Mouse (Mus musculus) left cerebral cortex, adult 9 months (tissue): Measurements from ENCODE around the gene Spint1.

Source experiments
- DNase-seq, 2 experiments: peaks; one replicate each; pipeline ENCODE4 v3.0.0; 2022; ENCODE audit warnings: low spot score in 2 of 2

Gene Spint1

DNA sequence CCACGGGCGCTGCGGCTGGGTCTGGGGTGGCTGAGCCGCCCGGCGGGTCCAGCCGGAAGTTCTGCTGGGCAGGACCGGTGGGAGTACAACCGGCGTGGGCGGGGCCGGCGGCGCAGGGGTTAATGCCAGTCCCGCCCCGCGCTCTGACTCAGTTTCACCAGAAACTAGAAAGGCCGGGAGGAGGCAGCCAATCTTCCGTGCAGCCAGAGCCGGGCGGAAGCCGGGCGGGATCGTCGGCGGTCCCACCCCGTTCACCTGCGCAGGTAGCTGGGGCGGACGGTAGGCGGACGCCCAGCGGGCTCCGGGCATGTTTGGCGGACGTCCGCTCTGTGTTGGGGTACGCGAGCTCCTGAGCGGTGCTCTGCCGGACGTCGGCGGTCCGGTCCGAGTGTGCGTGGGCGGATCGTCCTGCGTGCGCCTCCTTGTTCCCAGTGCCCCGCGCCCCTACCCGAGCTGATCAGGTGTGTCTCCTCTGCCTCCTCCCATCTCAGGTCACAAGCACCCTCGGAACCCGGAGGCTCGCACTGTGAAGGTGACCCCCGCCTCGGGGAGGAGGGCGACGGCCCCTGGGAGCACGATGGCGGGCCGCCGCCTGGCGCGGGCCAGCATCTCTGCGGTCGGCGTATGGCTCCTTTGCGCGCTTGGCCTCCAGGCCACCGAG, at the start of gene Spint1:
Gene Spint1 (plus strand): TSS at position 153 of the 661 bp plus-strand sequence.
- no peak for DNase-seq

DNA sequence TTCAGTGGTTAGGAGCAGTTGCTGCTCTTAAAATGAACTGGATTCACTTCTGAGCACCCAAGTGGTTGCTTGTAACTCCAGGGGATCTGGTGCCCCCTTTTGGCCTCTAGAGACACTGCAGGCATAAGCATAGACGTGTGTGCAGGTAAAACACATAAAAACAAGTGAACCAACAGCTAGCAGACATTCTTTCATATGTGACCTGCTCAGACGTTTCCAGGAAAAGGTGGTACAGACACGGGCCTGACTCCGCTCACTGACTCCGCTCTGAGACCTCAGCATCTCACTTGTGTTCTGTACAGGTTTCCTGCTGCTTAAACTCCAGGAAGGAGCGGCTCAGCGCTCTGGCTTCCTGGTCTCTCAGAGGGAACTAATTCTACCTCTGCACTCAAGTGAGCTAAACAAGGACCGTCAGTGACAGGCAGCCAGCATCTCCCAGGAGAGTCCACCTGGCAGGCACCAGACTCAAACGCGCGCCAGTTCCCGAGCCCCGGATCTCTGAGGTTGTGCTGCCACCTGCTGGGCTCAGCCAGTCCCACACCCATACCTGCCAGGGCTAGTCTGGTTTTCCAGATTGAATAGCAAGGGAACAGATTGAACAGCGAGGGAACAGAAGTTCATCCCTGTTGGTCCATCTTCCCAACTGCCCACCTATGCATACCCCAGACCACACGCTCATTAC, 48.0 kb upstream of the Spint1 start:
- DNase-seq = peak in 1 of 2 experiments; percentile 80

DNA sequence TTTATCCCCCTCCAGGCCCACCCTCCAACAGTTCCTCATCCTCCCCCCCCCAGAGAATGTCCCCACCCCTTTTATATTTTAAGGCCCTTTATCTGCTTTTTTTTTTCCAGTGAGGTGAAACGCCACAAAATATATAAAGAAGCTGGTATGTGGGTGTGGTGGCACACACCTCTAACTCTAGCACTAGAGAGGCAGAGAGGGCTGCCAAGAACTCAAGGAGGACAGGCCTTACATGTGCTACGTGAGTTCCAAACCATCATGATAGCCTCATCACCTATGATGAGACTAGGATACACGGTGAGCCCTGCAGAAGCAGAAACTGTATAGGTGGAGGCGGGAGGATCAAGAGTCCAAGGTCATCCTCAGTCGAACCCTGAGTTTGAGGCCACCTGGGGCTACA, 46.2 kb upstream of the Spint1 start:
- DNase-seq = no peak

- DNase-seq = no peak
These were observed 43.0 kb upstream of the Spint1 start for GRCm38 (mm10) chr2:119194140-119194539.

GRCm38 (mm10) chr2:119196316-119197108, 40.6 kb upstream of the Spint1 start:
- DNase-seq = no peak

DNA sequence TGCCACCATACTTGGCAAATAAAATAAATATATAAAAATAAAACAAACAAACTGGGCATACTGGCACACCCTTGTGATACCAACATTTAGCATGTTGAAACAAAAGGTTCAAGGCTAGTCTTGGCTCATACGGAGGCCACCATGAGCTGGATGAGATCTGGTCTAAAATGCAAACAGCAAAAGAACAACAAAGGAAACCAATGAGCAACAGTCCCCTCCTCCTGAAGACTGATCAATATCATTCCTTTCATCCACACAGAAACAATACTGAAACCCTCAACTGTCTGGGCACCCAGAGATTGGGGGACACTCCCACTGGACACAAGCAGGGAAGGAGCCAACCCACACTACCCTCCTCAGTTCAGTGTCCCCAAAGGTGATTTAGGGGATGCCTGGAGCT, 39.7 kb upstream of the Spint1 start:
- DNase-seq = no peak

DNA sequence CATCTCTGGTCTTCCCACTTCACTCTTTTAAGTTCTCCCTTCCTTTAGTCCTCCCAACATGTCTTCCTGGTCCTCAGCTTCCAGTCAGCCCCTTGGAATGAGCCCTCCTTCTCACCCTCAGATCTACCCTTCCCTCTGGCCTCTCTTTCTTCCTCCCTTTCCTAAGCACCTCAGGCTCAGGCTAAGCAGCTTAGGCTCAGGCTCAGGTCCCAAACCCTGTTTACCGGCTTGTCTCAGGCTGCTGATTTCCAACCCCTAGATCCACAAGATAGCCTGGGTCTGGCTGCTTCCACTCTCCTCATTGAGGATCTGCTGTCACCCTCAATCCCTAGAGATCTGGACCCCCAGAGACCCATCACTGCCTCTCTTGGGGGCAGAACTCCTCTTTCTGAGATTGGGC, 39.1 kb upstream of the Spint1 start:
- no peak for DNase-seq

- DNase-seq = no peak
These were observed 38.2 kb upstream of the Spint1 start for GRCm38 (mm10) chr2:119198934-119199333.

DNA sequence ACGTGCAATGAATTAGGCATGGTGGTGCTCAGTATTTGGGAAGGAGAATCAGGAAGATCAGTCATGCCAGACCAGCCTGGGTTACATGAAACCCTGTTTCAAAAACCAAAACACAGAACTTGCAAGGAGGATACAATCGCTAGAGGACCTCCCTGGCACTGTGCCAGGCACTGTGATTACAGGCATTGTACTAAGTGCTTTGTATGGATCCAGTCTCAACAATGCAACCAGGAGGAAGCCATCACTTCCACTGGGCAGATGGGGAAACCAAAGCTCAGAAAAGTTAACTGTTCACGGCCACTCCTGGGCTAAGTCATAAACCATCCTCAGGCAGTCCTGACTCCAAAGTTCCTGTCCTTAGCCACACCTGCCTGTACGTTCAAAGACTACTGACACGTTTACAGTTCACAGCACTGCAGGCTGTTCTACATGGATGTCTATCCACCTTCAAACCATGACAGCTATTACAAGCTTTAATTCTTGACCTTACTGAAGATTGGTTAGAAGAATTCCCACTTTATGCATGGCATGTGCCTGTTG, 34.2 kb upstream of the Spint1 start:
- DNase-seq = no peak

GRCm38 (mm10) chr2:119203871-119204460, 33.2 kb upstream of the Spint1 start:
- DNase-seq = no peak

GRCm38 (mm10) chr2:119207961-119208343, 29.2 kb upstream of the Spint1 start:
- no peak for DNase-seq

GRCm38 (mm10) chr2:119208344-119209175, 28.6 kb upstream of the Spint1 start, which contains the start of the genes Zfyve19 and Dnajc17:
Gene Zfyve19 (plus strand): TSS chr2:119208617.
Gene Dnajc17 (minus strand): TSS chr2:119208795.
- peak; percentile 95 to 98 for DNase-seq

DNA sequence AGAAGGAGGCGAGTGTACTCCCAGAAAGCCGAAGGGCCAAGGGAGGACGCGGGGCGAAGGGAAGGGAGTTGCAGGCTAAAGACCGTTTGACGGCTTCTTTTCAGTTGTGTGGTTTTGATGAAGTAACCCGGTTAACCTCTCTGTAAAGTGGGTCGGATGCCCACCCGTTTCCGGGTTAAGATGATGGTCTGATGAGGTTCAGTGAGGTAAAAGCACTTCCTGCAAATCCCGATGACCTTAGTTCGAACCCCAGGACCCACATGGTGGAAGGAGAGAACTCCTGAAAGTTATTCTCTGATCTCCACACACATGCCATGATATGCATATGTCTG, 28.0 kb upstream of the Spint1 start:
- no peak for DNase-seq

DNA sequence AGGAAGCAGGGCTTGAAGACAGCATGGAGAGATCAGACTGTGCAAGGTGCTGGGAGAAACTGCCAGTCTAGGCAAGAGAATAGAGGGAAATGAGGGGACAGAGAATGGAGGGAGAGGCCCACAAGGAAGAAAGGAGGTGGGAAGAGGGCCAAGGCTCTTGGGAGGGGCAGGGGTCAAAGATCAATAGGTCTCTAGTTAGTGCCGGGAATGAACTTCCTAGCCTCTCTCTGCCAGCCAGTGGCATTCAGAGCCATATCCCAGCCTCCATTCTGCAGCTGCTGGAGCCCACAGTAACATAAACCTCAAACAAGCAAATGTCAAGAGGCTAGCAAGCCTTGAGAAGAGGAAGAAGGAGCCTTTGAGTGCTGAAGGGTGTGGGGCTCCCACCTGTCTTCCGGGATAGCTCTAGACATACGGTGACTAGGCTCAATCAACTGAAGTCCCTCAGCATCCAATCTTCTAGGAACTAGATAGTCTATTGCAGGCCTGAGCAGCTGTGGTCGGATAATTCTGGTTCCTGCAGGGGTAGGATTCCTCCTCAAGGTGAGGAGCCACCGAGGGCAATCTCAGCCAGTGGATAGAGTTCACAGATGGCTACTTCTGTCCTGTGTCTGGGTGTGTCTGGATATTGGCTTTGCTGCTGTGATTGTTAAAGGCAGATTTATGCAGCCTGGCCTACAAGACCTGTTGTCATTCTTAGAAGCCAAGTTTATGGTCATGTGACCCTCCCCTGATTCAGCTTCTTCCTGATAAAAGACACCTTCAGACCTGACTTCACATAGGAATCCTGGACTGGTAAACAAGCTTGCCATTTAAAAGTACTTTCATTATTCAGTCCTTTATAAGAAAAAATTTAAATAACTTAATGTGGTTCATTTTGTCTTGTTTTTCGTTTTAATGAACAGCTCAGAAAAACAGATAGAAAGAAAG, 7.1 kb upstream of the Spint1 start, which contains the start of gene Ppp1r14d:
Gene Ppp1r14d (minus strand): TSS at position 132 of the 930 bp plus-strand sequence.
- no peak for DNase-seq

- no peak for DNase-seq
These were observed 416 bp upstream of the Spint1 start for GRCm38 (mm10) chr2:119236682-119237209.

- no peak for DNase-seq
These were observed 684 bp downstream of the Spint1 start for GRCm38 (mm10) chr2:119237871-119238220.

DNA sequence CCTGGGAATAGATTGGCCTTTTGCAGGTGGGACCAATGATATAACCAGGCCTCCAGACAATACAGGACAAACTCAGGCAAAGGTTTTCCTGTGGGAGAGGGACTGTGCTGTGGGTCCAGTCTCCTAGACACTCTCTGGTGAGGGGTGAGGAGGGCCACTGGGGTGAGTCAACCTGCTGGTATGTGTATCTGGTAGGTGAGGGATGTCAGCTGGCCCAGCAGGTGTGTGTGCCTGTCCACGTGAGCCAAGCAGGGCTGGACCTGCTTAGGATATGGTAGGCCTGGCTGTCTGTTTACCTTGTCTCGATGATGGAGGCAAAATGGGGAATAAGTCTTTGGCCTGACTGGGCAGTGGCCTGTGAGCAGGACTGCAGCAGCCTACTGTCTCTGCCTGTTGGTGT, 1.5 kb downstream of the Spint1 start:
- no peak for DNase-seq

DNA sequence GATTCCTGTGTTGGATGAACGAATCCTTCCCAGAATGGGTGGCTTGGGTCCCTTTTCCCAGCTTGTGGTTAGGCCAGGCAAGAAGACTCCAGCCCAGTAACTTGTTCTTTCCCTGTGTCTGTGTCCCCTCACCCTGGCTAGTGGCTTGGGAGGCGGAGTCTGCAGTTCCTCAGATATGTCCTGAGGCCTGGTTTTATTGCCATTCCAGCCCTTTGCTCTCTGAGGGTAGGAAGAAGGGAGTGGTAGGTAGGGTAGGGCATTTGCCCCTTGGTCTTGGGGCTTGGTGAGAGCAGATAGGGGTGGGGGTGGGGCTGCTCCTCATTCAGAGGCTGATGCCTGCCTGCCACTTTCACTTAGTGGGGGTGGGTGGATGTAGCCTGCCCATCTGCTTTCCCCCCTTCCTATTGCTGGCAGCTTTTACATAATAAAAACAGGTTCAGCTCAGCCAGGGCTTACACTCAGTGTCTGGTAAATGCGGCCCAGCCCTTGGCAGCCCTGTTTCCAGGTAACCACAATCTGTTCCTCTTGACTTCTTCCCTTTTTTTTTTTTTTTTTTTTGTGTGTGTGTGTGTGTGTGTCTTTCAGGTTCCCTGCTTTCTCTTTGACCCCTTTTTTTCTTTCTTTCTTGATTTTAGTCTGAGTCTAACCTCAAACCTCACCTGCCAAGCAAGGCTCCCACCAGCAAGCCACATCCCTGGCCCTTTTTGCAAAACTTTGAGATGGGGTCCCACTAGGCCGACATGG, 3.1 kb downstream of the Spint1 start:
- no peak for DNase-seq

GRCm38 (mm10) chr2:119240819-119241186, 3.6 kb downstream of the Spint1 start:
- DNase-seq = no peak
